Mouse (Mus musculus) ovary, adult 18-20 months (tissue): ENCODE measurements around the gene Psmd7.

Experiments
- DNase-seq: peaks from one replicate; pipeline ENCODE4 v3.0.0; 2022; ENCODE audit warnings: low spot score, mixed read lengths

Gene Psmd7

GRCm38 (mm10) chr8:107578132-107578531, 10.1 kb downstream of the Psmd7 start:
- no peak for DNase-seq

GRCm38 (mm10) chr8:107577640-107578039, 10.6 kb downstream of the Psmd7 start:
- no peak for DNase-seq

GRCm38 (mm10) chr8:107576702-107577101, 11.6 kb downstream of the Psmd7 start:
- DNase-seq, result peak; percentile 73

- no peak for DNase-seq
These were observed 13.5 kb downstream of the Psmd7 start for GRCm38 (mm10) chr8:107574771-107575170.

- no peak for DNase-seq
These were observed 15.8 kb downstream of the Psmd7 start for GRCm38 (mm10) chr8:107572497-107572896.

GRCm38 (mm10) chr8:107571486-107572135, 16.7 kb downstream of the Psmd7 start:
- no peak for DNase-seq

GRCm38 (mm10) chr8:107571046-107571445, 17.2 kb downstream of the Psmd7 start:
- DNase-seq, result no peak

GRCm38 (mm10) chr8:107562164-107562563, 26.1 kb downstream of the Psmd7 start:
- no peak for DNase-seq

GRCm38 (mm10) chr8:107560820-107561536, 27.3 kb downstream of the Psmd7 start:
- no peak for DNase-seq

GRCm38 (mm10) chr8:107556511-107556936, 31.7 kb downstream of the Psmd7 start:
- DNase-seq, result no peak

GRCm38 (mm10) chr8:107555231-107555630, 33.0 kb downstream of the Psmd7 start:
- no peak for DNase-seq

- no peak for DNase-seq
These were observed 36.0 kb downstream of the Psmd7 start for GRCm38 (mm10) chr8:107552234-107552633.

GRCm38 (mm10) chr8:107546817-107547216, 41.4 kb downstream of the Psmd7 start:
- DNase-seq, result no peak

GRCm38 (mm10) chr8:107546154-107546553, 42.1 kb downstream of the Psmd7 start:
- no peak for DNase-seq

GRCm38 (mm10) chr8:107545621-107546152, 42.6 kb downstream of the Psmd7 start:
- no peak for DNase-seq

GRCm38 (mm10) chr8:107544651-107545174, 43.6 kb downstream of the Psmd7 start:
- peak; percentile 17 for DNase-seq

- DNase-seq, result no peak
These were observed 44.1 kb downstream of the Psmd7 start for GRCm38 (mm10) chr8:107544211-107544610.

GRCm38 (mm10) chr8:107543714-107544113, 44.5 kb downstream of the Psmd7 start:
- DNase-seq, result no peak

- no peak for DNase-seq
These were observed 46.1 kb downstream of the Psmd7 start for GRCm38 (mm10) chr8:107542151-107542550.

- no peak for DNase-seq
These were observed 46.9 kb downstream of the Psmd7 start for GRCm38 (mm10) chr8:107541369-107541768.

GRCm38 (mm10) chr8:107540623-107541022, 47.6 kb downstream of the Psmd7 start:
- DNase-seq, result no peak

GRCm38 (mm10) chr8:107537472-107537871, 50.8 kb downstream of the Psmd7 start:
- no peak for DNase-seq
